Comparison of ENCODE assay signal across 8 mouse cellular contexts in the genomic region with DNA sequence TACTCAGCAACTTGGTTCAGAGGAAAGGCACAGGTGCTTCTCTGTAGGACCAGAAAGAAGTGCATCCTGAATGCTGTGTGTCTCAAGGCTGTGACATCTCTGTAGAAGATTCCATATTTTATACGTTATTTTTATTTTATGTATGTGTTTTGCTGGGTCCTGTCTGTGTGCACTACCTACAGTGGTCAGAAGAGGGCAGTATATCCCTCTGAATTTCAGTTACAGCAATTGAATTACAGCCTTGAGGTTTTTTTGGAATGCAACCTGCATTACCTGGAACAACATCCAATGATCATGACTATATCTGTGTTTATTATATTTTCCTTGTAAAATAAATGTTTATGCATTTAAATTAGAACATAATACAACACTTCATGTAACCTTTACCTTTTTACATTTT. TPM values are rescaled to one million over a fixed set of nuclear protein-coding genes. Genes with fewer than 3 reads are reported as not detected.
DNase-seq lines count a peak whose midpoint lies in the region; ATAC-seq lines count a peak whose summit lies in the region.
"Not testable (repeated sequence)": the region's sequence is repeated elsewhere in the genome, so short reads cannot be mapped to it uniquely, and the experiment has no call there.

No protein-coding gene starts in this region.

- not testable (repeated sequence) for ATAC-seq in forebrain, embryonic 14.5 days
- peak; percentile 69 for ATAC-seq in megakaryocyte, adult 5-6 weeks (ENCODE audit: poor library complexity, severe bottlenecking)

- not testable (repeated sequence) for H3K9ac ChIP-seq in forebrain, embryonic 14.5 days (ENCODE audit: low read length)

- intact Hi-C loops in left cerebral cortex, postnatal 14 days (cut with DNase I): loop anchor here (2.0 kb wide), 1 partner anchor 228 kb away; no protein-coding TSS in a partner anchor

- not testable (repeated sequence) for H3K4me2 ChIP-seq in forebrain, embryonic 14.5 days (ENCODE audit: low read length)

- H3K4me3 ChIP-seq in forebrain, embryonic 14.5 days (ENCODE audit: low read depth, low read length): not testable (repeated sequence)

- not testable (repeated sequence) for H3K27me3 ChIP-seq in forebrain, embryonic 14.5 days (replicated peaks; ENCODE audit: control insufficient read depth, insufficient read depth, low read length)

- H3K9me3 ChIP-seq in forebrain, embryonic 14.5 days (replicated peaks; ENCODE audit: control insufficient read depth, low read length): not testable (repeated sequence)

- DNase-seq in MN1 (ENCODE audit: low spot score): peak; percentile 12
- DNase-seq in c-Kit-positive CD71-positive TER-119-positive erythroid progenitor cells, embryonic 14.5 days (ENCODE audit: low spot score): peak; percentile 35
- peak; percentile 51 for DNase-seq in forebrain, embryonic 14.5 days (ENCODE audit: low spot score)
- peak; percentile 79 for DNase-seq in induced T-regulatory cell, adult 2 months (ENCODE audit: low read depth)
- DNase-seq in left cerebral cortex, postnatal 14 days (ENCODE audit: low spot score in 2 of 2): peak; percentile 39 to 43
- peak; percentile 6 for DNase-seq in right cerebral cortex, postnatal 14 days
- DNase-seq in yolk sac, embryonic 10.5 days (ENCODE audit: low spot score): peak; percentile 17

- H3K4me1 ChIP-seq in forebrain, embryonic 14.5 days (ENCODE audit: control insufficient read depth, insufficient read depth, low read length): not testable (repeated sequence)

- not testable (repeated sequence) for H3K27ac ChIP-seq in forebrain, embryonic 14.5 days (ENCODE audit: low read depth, low read length)

- WGBS in forebrain, embryonic 14.5 days: 46% methylated on average over 1 of the region's 1 CpGs

- H3K36me3 ChIP-seq in forebrain, embryonic 14.5 days (ENCODE audit: control insufficient read depth, insufficient read depth, low read length): not testable (repeated sequence)

RNA-seq across cellular contexts. Expression of a gene that starts 3.1 kb away (rescaled TPM):
- 10.0 and 10.7 TPM in 2 replicates for polyA plus RNA-seq in forebrain, embryonic 14.5 days (2014; fragmentation: Nextera tagmentation; extraction: Ambion mirVana)
- 1 to 10 TPM; 2.5 to 3.3 TPM for total RNA-seq in left cerebral cortex, postnatal 14 days (2021)
- 13.0 and 19.5 TPM in 2 replicates for total RNA-seq in megakaryocyte, adult 5-6 weeks (2015)
- total RNA-seq in megakaryocyte, adult 5-6 weeks (2017): 9.6 and 14.9 TPM in 2 replicates

RNA-seq across cellular contexts. Expression of a gene that starts 56.1 kb away (rescaled TPM):
- 13.2 and 15.4 TPM in 2 replicates for polyA plus RNA-seq in forebrain, embryonic 14.5 days (2014; fragmentation: Nextera tagmentation; extraction: Ambion mirVana)
- total RNA-seq in left cerebral cortex, postnatal 14 days (2021): 1 to 10 TPM; 5.0 to 5.6 TPM
- 16.8 and 24.3 TPM in 2 replicates for total RNA-seq in megakaryocyte, adult 5-6 weeks (2015)
- total RNA-seq in megakaryocyte, adult 5-6 weeks (2017): 2.6 and 7.8 TPM in 2 replicates

Comparison
In these comparisons a context has a peak if more than half of its experiments do, and no peak if none do; other contexts are left out.
1. DNase-seq: peak in every context shown above with its lines; median percentile 79 in induced T-regulatory cell, adult 2 months; 51 in forebrain, embryonic 14.5 days; 41 in left cerebral cortex, postnatal 14 days; 35 in c-Kit-positive CD71-positive TER-119-positive erythroid progenitor cells, embryonic 14.5 days; 17 in yolk sac, embryonic 10.5 days; 12 in MN1; 6 in right cerebral cortex, postnatal 14 days.